Mouse (Mus musculus) heart, adult 2 months (tissue): Measurements from ENCODE around the gene Rph3al. TPM values are rescaled to one million over a fixed set of nuclear protein-coding genes. Genes with fewer than 3 reads are reported as not detected.

ENCODE experiments used
- DNase-seq, 2 experiments: peaks; one replicate each; pipeline ENCODE4 v3.0.0; 2021
- H3K27ac ChIP-seq: fragments of 200-600 bp; 2 replicates; pipeline ENCODE4 v1.8.1; 2022
- H3K27me3 ChIP-seq: fragments of 200-500 bp; 2 replicates; pipeline ENCODE4 v1.6.1; 2012; ENCODE audit warnings: mild to moderate bottlenecking, low read length, inconsistent platforms, mixed read lengths; ENCODE audit not compliant: control insufficient read depth, insufficient read depth
- H3K36me3 ChIP-seq: fragments of 200-500 bp; 2 replicates; pipeline ENCODE4 v1.6.1; 2012; ENCODE audit warnings: low read length, inconsistent platforms; ENCODE audit not compliant: control insufficient read depth, insufficient read depth
- H3K4me1 ChIP-seq: fragments of 200-500 bp; 2 replicates; pipeline ENCODE4 v1.6.1; 2011; ENCODE audit warnings: low read length; ENCODE audit not compliant: control insufficient read depth, insufficient read depth
- H3K4me3 ChIP-seq: fragments of 200-600 bp; 2 replicates; pipeline ENCODE4 v1.8.1; 2022
- H3K79me2 ChIP-seq: fragments of 200-500 bp; replicated peaks from 2 replicates; pipeline ENCODE4 v1.6.1; 2012; ENCODE audit warnings: mild to moderate bottlenecking, inconsistent platforms, low read length, moderate library complexity, mixed read lengths; ENCODE audit not compliant: control insufficient read depth, insufficient read depth
- H3K9ac ChIP-seq: fragments of 200-500 bp; 2 replicates; pipeline ENCODE4 v1.6.1; 2012; ENCODE audit warnings: low read depth, mild to moderate bottlenecking, control low read depth, inconsistent platforms, low read length, mixed read lengths
- CTCF ChIP-seq: fragments of 200-600 bp; IDR thresholded peaks from 2 replicates; pipeline ENCODE4 v1.8.1; 2022; ENCODE audit warnings: antibody characterized with exemption, mild to moderate bottlenecking, moderate library complexity
- EP300 ChIP-seq: fragments of 200-500 bp; IDR thresholded peaks from 2 replicates; pipeline ENCODE4 v1.6.1; 2011; ENCODE audit warnings: low read depth, low read length, control low read depth; ENCODE audit not compliant: insufficient read depth
- POLR2A ChIP-seq: fragments of 200-500 bp; IDR thresholded peaks from 2 replicates; pipeline ENCODE4 v1.6.1; 2011; ENCODE audit warnings: mild to moderate bottlenecking, low read depth, low read length, control low read depth; ENCODE audit not compliant: insufficient read depth
- WGBS: fragments of 180-500 bp; shearing (Covaris S2); methylation state at CpG from one replicate; pipeline ENCODE4 v1.1.7; 2018; 5-methylcytosine and 5-hydroxymethylcytosine counted together
- intact Hi-C: fragments of 180-260 bp; cut with DNase I; formaldehyde crosslinking; loops from one replicate; pipeline ENCODE4 v1.15.1; 2025
- polyA plus RNA-seq: library from polyadenylated mRNA; depleted of rRNA; stranded (reverse); fragments of >200 nt; gene quantifications from 2 replicates; pipeline ENCODE4 v1.2.3, GENCODE M21; 2012
- total RNA-seq, 2 experiments: library from RNA; stranded (reverse); gene quantifications; 2 replicates each; pipeline ENCODE4 v1.2.3; 2021

The Rph3al gene
- total and polyA plus RNA-seq, 3 experiments = 5.9 to 11.7 (median 11.1) TPM

- no peak for TF ChIP-seq POLR2A
- TF ChIP-seq CTCF = no peak
- TF ChIP-seq EP300 = no peak
- no peaks in the 10 kb centered on the region for H3K27me3 ChIP-seq
- no peak for DNase-seq
- H3K4me1 ChIP-seq = no peaks in the 10 kb centered on the region
- WGBS = 74% methylated on average over 11 of the region's 11 CpGs
- no peak overlapping the region for H3K27ac ChIP-seq
- H3K79me2 ChIP-seq = no peaks in the 10 kb centered on the region
- intact Hi-C loops = no loop called here
- no peak overlapping the region for H3K4me3 ChIP-seq
- no peaks in the 10 kb centered on the region for H3K36me3 ChIP-seq
- H3K9ac ChIP-seq = no peak overlapping the region
These were observed 102.5 kb downstream of the Rph3al start for GRCm38 (mm10) chr11:75835587-75836239.

GRCm38 (mm10) chr11:75833081-75833480 is 105.1 kb downstream of the Rph3al start:
- no peaks in the 10 kb centered on the region for H3K4me1 ChIP-seq
- no peak for DNase-seq
- H3K79me2 ChIP-seq = no peaks in the 10 kb centered on the region
- H3K27ac ChIP-seq = no peak overlapping the region
- H3K36me3 ChIP-seq = no peaks in the 10 kb centered on the region
- TF ChIP-seq EP300 = no peak
- TF ChIP-seq POLR2A = no peak
- no peak for TF ChIP-seq CTCF
- 93% methylated on average over 6 of the region's 6 CpGs for whole genome bisulfite sequencing
- H3K9ac ChIP-seq = no peak overlapping the region
- intact Hi-C loops = no loop called here
- H3K4me3 ChIP-seq = no peak overlapping the region
- no peaks in the 10 kb centered on the region for H3K27me3 ChIP-seq

- Histone ChIP-seq H3K4me1 (no peaks in the 10 kb centered on the region), H3K9ac (no peak overlapping the region), H3K4me3 (no peak overlapping the region), H3K79me2 (no peaks in the 10 kb centered on the region), H3K27me3 (no peaks in the 10 kb centered on the region), H3K36me3 (no peaks in the 10 kb centered on the region), H3K27ac (no peak overlapping the region)
- intact Hi-C loops = no loop called here
- TF ChIP-seq CTCF (no peak), EP300 (no peak), POLR2A (no peak)
- 92% methylated on average over 3 of the region's 3 CpGs for WGBS
- DNase-seq = no peak
These were observed 107.8 kb downstream of the Rph3al start for GRCm38 (mm10) chr11:75830386-75830785.

GRCm38 (mm10) chr11:75827414-75827813 is 110.8 kb downstream of the Rph3al start:
- intact Hi-C loops = no loop called here
- TF ChIP-seq CTCF (no peak), POLR2A (no peak), EP300 (no peak)
- no peaks in the 10 kb centered on the region for H3K36me3 ChIP-seq
- no peak overlapping the region for H3K9ac ChIP-seq
- no peaks in the 10 kb centered on the region for H3K27me3 ChIP-seq
- no peaks in the 10 kb centered on the region for H3K79me2 ChIP-seq
- no peaks in the 10 kb centered on the region for H3K4me1 ChIP-seq
- DNase-seq = no peak
- H3K27ac ChIP-seq = no peak overlapping the region
- WGBS = 74% methylated on average over 8 of the region's 8 CpGs
- H3K4me3 ChIP-seq = no peak overlapping the region

GRCm38 (mm10) chr11:75823506-75823905 is 114.7 kb downstream of the Rph3al start:
- Histone ChIP-seq H3K27me3 (no peaks in the 10 kb centered on the region), H3K4me1 (no peaks in the 10 kb centered on the region), H3K36me3 (no peaks in the 10 kb centered on the region), H3K9ac (no peak overlapping the region), H3K27ac (no peak overlapping the region), H3K79me2 (no peaks in the 10 kb centered on the region), H3K4me3 (no peak overlapping the region)
- TF ChIP-seq CTCF = no peak
- TF ChIP-seq POLR2A = no peak
- TF ChIP-seq EP300 = no peak
- intact Hi-C loops = no loop called here
- no peak for DNase-seq
- WGBS = 53% methylated on average over 7 of the region's 7 CpGs

GRCm38 (mm10) chr11:75813085-75813484 is 125.1 kb downstream of the Rph3al start:
- no peak overlapping the region for H3K9ac ChIP-seq
- H3K79me2 ChIP-seq = no peaks in the 10 kb centered on the region
- peak in 1 of 2 experiments; percentile 31 for DNase-seq
- peaks cover 5% of the 10 kb centered on the region for H3K4me1 ChIP-seq
- no peak for TF ChIP-seq EP300
- TF ChIP-seq CTCF = peak; percentile 17; the same call in 1 of the 2 replicates
- TF ChIP-seq POLR2A = no peak
- peak overlapping the region; percentile 48 for H3K27ac ChIP-seq
- no peaks in the 10 kb centered on the region for H3K36me3 ChIP-seq
- intact Hi-C loops = no loop called here
- no peak overlapping the region for H3K4me3 ChIP-seq
- WGBS = 65% methylated on average over 10 of the region's 10 CpGs
- no peaks in the 10 kb centered on the region for H3K27me3 ChIP-seq
